Mouse (Mus musculus): ENCODE measurements around the gene Nab2. TPM values are rescaled to one million over a fixed set of nuclear protein-coding genes. Genes with fewer than 3 reads are reported as not detected.

Nab2 gene
- total and polyA plus RNA-seq, 2 experiments from 2014 or later = 4.5 to 12.9 TPM

GRCm38 (mm10) chr10:127674046-127674655, 5.8 kb upstream of the Nab2 start:
- H3K4me1 ChIP-seq (ENCODE audit: insufficient read depth) = 0 out of 2 replicates have a peak, but pooled peaks cover 5% of the 10 kb centered on the region
- ATAC-seq (no peak), DNase-seq (no peak)
- H3K9ac ChIP-seq = no peak overlapping the region
- TF ChIP-seq CTCF (IDR thresholded peaks at IDR 0.05; ENCODE audit: low read depth) = no peak
- 93% methylated on average over 6 of the region's 6 CpGs for WGBS
- no peaks in the 10 kb centered on the region for H3K9me3 ChIP-seq (ENCODE audit: low read length)
- H3K4me3 ChIP-seq (ENCODE audit: low read depth, low read length) = no peak overlapping the region
- no peak overlapping the region for H3K27ac ChIP-seq (ENCODE audit: low read depth, low read length)
- H3K4me2 ChIP-seq (ENCODE audit: low read depth) = no peak overlapping the region
- H3K36me3 ChIP-seq (ENCODE audit: insufficient read depth) = no peaks in the 10 kb centered on the region
- no peaks in the 10 kb centered on the region for H3K27me3 ChIP-seq (ENCODE audit: insufficient read depth, low read length)

- DNase-seq (no peak), ATAC-seq (no peak)
- Histone ChIP-seq H3K27ac (ENCODE audit: low read depth, low read length) (no peak overlapping the region), H3K4me3 (ENCODE audit: low read depth, low read length) (no peak overlapping the region), H3K36me3 (ENCODE audit: insufficient read depth) (no peaks in the 10 kb centered on the region), H3K9me3 (ENCODE audit: low read length) (no peaks in the 10 kb centered on the region), H3K4me1 (ENCODE audit: insufficient read depth) (peaks cover 20% of the 10 kb centered on the region), H3K27me3 (ENCODE audit: insufficient read depth, low read length) (no peaks in the 10 kb centered on the region), H3K9ac (no peak overlapping the region), H3K4me2 (ENCODE audit: low read depth) (no peak overlapping the region)
- WGBS = 39% methylated on average over 2 of the region's 2 CpGs
- TF ChIP-seq CTCF (IDR thresholded peaks at IDR 0.05; ENCODE audit: low read depth) = peak; percentile 55
Observed at GRCm38 (mm10) chr10:127671276-127671675, 2.9 kb upstream of the Nab2 start.

GRCm38 (mm10) chr10:127670185-127670584, 1.8 kb upstream of the Nab2 start:
- H3K9ac ChIP-seq = no peak overlapping the region
- 0 out of 2 replicates have a peak, but pooled peaks cover 4% of the 10 kb centered on the region for H3K27me3 ChIP-seq (ENCODE audit: insufficient read depth, low read length)
- DNase-seq (no peak), ATAC-seq (no peak)
- no peak overlapping the region for H3K4me2 ChIP-seq (ENCODE audit: low read depth)
- H3K4me3 ChIP-seq (ENCODE audit: low read depth, low read length) = no peak overlapping the region
- no peak for TF ChIP-seq CTCF (IDR thresholded peaks at IDR 0.05; ENCODE audit: low read depth)
- WGBS = 93% methylated on average over 2 of the region's 2 CpGs
- peaks cover 20% of the 10 kb centered on the region for H3K4me1 ChIP-seq (ENCODE audit: insufficient read depth)
- no peaks in the 10 kb centered on the region for H3K36me3 ChIP-seq (ENCODE audit: insufficient read depth)
- no peak overlapping the region for H3K27ac ChIP-seq (ENCODE audit: low read depth, low read length)
- no peaks in the 10 kb centered on the region for H3K9me3 ChIP-seq (ENCODE audit: low read length)

GRCm38 (mm10) chr10:127669170-127669569, 802 bp upstream of the Nab2 start:
- peak; percentile 46 for DNase-seq
- Histone ChIP-seq H3K36me3 (ENCODE audit: insufficient read depth) (no peaks in the 10 kb centered on the region), H3K9me3 (ENCODE audit: low read length) (no peaks in the 10 kb centered on the region), H3K27ac (ENCODE audit: low read depth, low read length) (no peak overlapping the region; the same call in 1 of the 2 replicates), H3K4me1 (ENCODE audit: insufficient read depth) (peaks cover 20% of the 10 kb centered on the region), H3K9ac (peak overlapping the region; percentile 6; the same call in 1 of the 2 replicates), H3K27me3 (ENCODE audit: insufficient read depth, low read length) (peaks cover 13% of the 10 kb centered on the region; the same call in 1 of the 2 replicates), H3K4me3 (ENCODE audit: low read depth, low read length) (no peak overlapping the region), H3K4me2 (ENCODE audit: low read depth) (peak overlapping the region; percentile 88)
- no peak for TF ChIP-seq CTCF (IDR thresholded peaks at IDR 0.05; ENCODE audit: low read depth)
- 23% methylated on average over 7 of the region's 7 CpGs for WGBS
- no peak for ATAC-seq

- ATAC-seq = peak; percentile 30
Observed at GRCm38 (mm10) chr10:127667269-127668092, 887 bp downstream of the Nab2 start.

GRCm38 (mm10) chr10:127666501-127667268, 1.7 kb downstream of the Nab2 start, which contains the start of gene Nemp1:
Gene Nemp1 (plus strand): TSS chr10:127666901.
- DNase-seq (peak; percentile 68), ATAC-seq (peak; percentile 63)
- H3K4me2 ChIP-seq (ENCODE audit: low read depth) = peak within 1 kb of the TSS; percentile 88
- peaks cover 25% of the 10 kb centered on the region for H3K27me3 ChIP-seq (ENCODE audit: insufficient read depth, low read length)
- no peaks in the 10 kb centered on the region for H3K9me3 ChIP-seq (ENCODE audit: low read length)
- H3K9ac ChIP-seq = peak within 1 kb of the TSS; percentile 62
- peaks cover 20% of the 10 kb centered on the region for H3K4me1 ChIP-seq (ENCODE audit: insufficient read depth)
- peak within 1 kb of the TSS; percentile 84 for H3K27ac ChIP-seq (ENCODE audit: low read depth, low read length)
- TF ChIP-seq CTCF (IDR thresholded peaks at IDR 0.05; ENCODE audit: low read depth) = no peak
- no peaks in the 10 kb centered on the region for H3K36me3 ChIP-seq (ENCODE audit: insufficient read depth)
- H3K4me3 ChIP-seq (ENCODE audit: low read depth, low read length) = peak within 1 kb of the TSS; percentile 66
- 1% methylated on average over 64 of the region's 73 CpGs for WGBS

More at GRCm38 (mm10) chr10:127667269-127668092, 887 bp downstream of the Nab2 start:
- Histone ChIP-seq H3K27me3 (ENCODE audit: insufficient read depth, low read length) (peaks cover 25% of the 10 kb centered on the region), H3K4me1 (ENCODE audit: insufficient read depth) (peaks cover 20% of the 10 kb centered on the region), H3K9me3 (ENCODE audit: low read length) (no peaks in the 10 kb centered on the region), H3K4me2 (ENCODE audit: low read depth) (peak overlapping the region; percentile 88), H3K9ac (peak overlapping the region; percentile 62), H3K36me3 (ENCODE audit: insufficient read depth) (no peaks in the 10 kb centered on the region), H3K27ac (ENCODE audit: low read depth, low read length) (peak overlapping the region; percentile 84), H3K4me3 (ENCODE audit: low read depth, low read length) (peak overlapping the region; percentile 66)
- 5% methylated on average over 35 of the region's 35 CpGs for WGBS
- no peak for TF ChIP-seq CTCF (IDR thresholded peaks at IDR 0.05; ENCODE audit: low read depth)
- DNase-seq = peak; percentile 62
